Mouse (Mus musculus) 416B (cell line): ENCODE results near the gene Gm10184.
"Not testable (repeated sequence)": the region's sequence is repeated elsewhere in the genome, so short reads cannot be mapped to it uniquely, and the experiment has no call there.

Experiments
- DNase-seq: peaks from one replicate; pipeline ENCODE4 v3.0.0; 2011; ENCODE audit warnings: low read depth

The Gm10184 gene

GRCm38 (mm10) chr17:89910349-89910748 lies at the start of gene Gm10184:
Gene Gm10184, minus strand, starts transcription at chr17:89910449.
- no peak for DNase-seq

DNA sequence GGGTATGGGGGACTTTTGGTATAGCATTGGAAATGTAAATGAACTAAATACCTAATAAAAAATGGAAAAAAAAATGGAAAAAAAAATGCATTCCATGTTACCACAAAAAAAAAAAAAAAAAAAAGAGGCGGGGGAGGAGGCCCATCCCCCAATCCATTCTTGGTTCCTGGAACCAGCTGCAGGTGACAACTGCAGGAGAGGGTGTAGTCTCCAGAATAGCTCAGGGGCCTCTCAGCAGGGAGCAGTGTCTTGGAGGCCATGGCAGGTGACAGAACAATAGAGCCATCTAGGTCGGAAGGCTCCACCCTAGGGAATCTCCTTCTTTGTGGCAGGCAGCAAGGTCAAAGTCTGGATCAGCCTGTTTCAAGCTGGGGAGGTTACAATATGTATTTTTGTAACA lies 23.7 kb upstream of the Gm10184 start:
- DNase-seq: no peak

- no peak for DNase-seq
Measured at GRCm38 (mm10) chr17:89907686-89908085, 2.6 kb downstream of the Gm10184 start.

DNA sequence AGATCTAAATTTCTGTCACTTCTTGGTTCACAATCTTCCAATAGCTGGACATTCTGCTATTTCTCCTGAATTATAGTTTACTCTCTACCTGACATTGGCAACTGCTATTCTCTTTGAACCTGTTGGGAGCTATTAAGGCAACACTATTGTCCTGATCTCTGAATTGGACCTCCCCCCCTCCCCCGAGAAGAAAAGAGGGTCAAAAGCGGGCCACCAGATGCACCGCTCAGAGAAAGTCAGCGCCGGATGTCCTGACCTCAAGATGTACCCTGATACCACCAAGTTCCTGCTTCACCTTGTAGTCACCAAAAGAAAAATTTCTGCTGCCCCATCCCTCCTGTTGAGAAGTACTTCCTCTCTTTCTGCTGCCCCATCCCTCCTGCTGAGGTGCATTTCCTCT lies 5.5 kb downstream of the Gm10184 start:
- DNase-seq: not testable (repeated sequence)

- no peak for DNase-seq
Measured at GRCm38 (mm10) chr17:89902767-89903166, 7.5 kb downstream of the Gm10184 start.

- DNase-seq: no peak
Measured at GRCm38 (mm10) chr17:89900610-89901009, 9.6 kb downstream of the Gm10184 start.

GRCm38 (mm10) chr17:89899813-89900212 lies 10.4 kb downstream of the Gm10184 start:
- no peak for DNase-seq

DNA sequence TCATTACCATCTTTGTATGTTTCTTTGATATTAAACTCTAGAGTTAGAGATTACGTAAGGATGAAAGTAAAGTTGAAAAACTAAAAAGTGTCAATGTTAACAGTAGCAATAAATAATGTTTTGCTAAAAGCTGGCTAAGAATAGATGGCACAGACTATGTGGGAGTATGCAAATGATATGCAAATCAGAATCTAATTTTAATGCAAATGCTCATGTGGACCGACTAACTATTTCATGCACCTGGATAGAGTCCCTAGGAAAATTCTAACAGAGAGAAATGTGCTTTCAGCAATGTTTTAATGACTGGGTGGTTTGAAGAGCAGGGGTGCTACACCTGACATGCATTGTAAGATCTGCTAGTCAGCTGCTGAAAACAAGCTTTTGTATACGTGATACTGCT lies 45.3 kb downstream of the Gm10184 start:
- no peak for DNase-seq
